Mouse (Mus musculus) hindlimb bud, embryonic 11.5 days (tissue): ENCODE results near the gene Nceh1.

Source experiments
- DNase-seq: peaks from one replicate; pipeline ENCODE4 v3.0.0-alpha.2; 2012; ENCODE audit warnings: low read depth, low spot score; ENCODE audit errors: extremely low spot score

The Nceh1 gene

DNA sequence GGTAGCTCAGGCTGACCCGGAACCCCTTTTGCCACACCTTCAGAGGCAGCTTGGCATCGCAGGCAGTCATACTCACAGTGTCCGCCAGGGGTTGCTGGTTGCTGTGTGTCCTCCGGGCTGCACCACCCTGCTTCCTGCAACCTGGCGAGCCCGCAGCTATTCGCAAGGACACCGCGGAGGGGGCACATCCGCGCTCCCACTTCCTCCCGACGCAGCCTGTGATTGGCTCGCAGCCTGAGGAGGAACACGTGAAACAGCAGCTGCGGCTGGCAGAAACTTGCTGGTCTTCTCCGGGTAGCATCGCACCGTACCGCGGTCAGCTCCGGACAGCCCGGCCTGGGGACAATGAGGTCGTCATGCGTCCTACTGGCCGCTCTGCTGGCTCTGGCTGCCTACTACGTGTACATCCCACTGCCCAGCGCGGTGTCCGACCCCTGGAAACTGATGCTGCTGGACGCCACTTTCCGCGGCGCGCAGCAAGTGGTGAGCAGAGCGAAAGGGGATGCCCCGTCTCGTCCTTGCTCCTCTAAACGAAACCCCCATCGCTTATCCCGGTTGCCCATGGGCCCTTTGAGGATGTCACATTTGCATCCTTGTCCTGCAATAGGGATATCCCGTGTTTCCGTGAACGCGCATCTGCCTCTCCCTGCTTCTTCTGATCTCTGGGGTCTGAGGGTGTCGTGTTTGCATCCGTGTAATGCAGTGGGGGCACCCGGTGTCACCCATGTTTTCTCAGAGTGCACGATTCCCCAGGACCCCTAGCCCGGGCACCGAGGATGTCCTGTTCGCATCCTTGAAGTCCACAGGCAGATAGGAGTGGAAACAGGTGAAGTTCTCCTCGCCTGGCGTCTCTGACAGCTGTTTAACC lies at the start of gene Nceh1:
Gene Nceh1 (plus strand): TSS at position 233 of the 868 bp plus-strand sequence.
- DNase-seq, result peak; percentile 77

DNA sequence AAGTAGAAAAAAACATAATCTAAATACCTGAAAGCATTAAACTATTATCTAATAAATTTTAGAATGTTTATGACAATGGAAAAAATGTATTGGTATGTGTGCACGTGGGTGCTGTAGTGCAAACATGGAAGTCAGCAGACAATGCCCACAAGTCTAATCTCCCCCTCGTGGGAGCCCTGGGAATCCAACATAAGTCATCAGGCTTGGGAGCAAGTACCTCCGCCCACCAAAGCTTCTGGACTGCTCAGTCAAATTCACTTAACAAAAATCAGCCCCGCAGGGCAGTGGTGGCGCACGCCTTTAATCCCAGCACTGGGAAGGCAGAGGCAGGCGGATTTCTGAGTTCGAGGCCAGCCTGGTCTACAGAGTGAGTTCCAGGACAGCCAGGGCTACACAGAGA lies 42.7 kb upstream of the Nceh1 start:
- DNase-seq, result no peak

DNA sequence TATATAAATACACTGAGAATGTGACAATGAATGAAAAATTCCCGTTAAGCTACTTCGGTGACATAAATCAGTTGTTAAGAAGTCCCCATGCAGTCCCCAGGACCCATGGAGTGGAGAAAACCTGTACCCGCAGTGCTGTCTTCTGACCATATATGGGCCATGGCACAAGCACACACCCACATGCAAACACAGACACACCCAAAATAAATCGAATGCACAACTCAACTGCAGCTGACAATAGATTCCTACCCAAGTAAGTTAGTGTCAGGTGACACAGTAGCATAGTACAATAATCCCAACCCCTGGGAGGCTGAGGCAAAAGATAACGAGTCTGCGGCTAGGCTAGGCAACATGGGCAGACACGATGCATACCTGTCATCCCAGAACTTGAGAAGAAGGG lies 39.2 kb upstream of the Nceh1 start:
- no peak for DNase-seq

DNA sequence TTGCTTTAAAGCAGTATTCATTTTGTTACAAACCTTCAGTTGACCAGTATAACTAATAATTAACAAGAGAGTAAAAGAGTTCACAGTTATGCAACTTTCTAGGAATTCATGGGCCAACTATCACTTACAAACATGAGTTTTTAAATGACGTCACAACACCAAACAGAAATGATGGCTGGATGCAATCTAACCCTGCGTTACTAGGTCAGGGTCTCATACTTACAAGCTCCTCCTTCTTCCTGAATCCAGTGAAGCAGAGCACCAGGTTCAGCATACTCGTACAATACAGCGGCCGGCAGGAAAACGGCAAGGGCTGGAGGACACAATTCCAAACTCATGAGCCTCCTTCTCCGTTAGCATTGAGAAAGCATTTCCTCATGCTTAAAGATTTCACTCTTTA lies 37.0 kb upstream of the Nceh1 start:
- no peak for DNase-seq

DNA sequence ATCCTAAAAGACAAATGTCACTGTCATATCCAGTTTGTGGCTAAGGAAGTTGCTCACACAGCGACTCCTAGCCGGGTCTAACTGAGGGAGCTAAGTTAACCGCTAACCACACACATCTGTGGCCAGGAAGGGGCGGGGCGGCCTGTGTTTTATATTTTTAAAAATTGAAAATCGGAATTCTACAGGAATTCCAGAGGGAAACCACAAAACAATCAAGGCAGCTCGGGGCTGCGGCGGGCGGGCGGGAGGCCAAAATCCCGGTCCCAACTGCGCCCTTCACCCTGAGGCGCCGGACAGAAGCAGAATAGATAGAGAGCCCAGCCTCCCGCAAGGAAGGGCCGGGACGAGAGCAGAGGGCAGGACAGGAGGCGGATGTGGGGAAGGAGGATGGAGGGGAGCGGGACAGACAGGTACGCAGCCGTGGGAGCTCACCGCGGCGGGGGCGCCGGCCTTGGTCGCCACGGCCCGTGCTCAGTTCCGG lies 29.5 kb upstream of the Nceh1 start:
- no peak for DNase-seq

DNA sequence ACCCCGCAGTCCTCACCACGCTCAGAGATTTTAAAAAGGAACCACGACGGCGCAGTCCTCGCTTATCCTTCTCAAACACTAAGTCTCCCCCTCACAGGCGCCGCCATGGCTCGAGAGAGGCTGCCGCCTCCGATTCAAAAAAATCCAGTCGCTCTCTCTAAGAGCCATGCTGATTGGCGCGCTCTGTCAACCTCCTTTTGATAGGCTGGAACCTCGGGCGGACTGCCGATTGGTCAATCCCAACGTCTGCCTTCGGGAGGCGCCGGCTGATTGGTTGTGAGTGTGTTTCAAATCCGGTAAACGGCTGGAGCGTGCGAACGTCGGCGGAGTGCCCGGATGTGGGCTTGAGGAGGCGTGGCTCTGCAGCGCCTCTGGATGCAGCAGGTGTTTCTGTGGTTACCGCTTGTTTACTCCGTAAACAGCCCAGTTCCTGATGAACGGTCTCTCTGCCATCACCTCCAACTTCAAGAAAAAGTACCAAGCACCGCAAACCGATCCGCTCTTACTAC lies 29.0 kb upstream of the Nceh1 start, which contains the start of gene Ect2:
Gene Ect2 (minus strand): TSS at position 178 of the 509 bp plus-strand sequence.
- peak; percentile 98 for DNase-seq

DNA sequence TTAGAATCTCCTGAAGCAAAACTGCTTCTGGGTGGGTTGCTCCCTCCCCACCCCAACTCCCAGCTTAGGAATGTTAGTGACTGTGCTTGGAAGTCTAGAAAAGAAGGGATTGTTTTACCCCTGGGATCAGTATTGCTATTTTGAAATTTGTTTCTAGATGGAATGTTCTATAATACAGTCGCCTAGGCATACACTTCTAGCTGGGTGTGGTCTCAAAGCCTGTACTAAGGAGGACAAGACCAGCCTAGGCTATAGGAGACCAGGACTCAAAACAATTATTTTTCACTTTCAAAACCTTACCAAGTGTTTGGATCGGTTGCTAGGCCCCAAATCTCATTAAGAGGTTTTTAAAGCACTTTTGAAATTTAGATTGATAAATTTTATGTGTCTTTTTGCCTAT lies 28.5 kb upstream of the Nceh1 start:
- DNase-seq, result no peak

DNA sequence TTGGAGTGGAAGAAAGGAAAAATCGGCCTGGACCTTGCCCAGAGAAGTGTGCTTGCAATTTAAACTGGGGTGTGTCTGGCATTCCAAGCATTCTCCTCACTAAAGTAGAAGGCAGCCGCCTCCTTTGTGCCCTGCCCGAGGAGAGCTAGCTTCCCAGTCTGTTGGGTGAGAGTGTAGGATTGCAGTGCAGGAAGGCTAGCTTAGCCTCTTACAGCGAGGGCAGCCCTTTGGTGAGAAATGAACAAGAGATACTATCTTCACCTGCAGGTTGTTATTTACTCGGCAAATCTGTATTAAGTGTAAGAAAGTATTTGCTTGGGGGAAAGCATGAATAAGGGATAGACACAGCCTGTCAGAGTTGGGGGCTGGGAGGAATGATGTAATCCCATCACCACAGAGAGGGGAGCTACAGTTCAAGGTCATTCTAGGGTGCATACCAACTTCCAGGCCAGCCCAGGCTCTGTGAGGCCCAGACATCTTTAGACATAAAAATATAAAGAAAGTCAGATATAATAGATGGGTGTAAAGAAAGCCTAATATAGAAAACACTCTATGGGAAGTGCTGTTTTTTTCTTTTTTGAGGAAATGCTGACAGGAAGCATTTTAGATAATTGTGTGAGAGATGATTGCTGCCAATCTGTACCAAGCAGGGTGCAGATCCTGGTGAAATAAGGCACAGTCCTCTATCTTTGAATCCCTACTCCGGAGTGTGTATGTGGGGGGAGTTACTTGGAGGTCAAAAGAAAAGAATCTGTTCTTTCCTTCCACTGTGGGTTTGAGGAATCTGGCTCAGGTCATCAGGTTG lies 27.5 kb upstream of the Nceh1 start:
- DNase-seq, result no peak

DNA sequence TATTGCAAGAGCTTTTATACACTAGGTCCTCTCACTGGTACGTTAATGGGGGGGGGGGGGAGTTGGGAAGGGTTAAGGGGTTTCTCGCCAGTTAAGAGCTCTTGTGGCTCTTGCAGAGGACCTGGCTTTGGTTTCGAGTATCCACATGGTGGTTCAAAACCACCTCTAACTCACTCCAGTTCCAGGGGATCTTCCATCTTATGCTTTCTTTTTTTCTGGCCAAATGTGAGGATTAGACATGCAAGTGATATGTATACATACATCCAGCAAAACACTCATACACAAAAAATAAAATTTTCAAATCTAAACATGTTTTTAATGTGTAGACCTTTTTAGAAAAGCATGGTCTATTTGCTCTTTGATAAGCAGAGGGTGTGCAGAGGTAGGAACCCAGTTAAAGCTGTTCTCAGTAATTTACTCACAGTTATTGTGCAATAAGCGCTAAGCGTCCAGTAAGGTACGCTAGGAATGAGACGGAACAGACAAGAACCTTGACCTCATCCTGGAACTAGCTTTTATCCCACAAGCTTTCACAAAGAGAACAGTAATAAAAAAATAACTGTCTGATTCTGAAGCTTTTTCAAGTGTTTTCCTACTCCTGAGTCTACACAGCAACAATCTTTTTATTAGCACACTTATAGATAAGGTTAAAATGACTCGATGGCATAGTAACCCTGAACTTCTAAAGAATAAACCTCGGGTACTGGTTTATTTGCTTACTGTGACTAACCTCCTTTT lies 26.7 kb upstream of the Nceh1 start:
- DNase-seq, result no peak

DNA sequence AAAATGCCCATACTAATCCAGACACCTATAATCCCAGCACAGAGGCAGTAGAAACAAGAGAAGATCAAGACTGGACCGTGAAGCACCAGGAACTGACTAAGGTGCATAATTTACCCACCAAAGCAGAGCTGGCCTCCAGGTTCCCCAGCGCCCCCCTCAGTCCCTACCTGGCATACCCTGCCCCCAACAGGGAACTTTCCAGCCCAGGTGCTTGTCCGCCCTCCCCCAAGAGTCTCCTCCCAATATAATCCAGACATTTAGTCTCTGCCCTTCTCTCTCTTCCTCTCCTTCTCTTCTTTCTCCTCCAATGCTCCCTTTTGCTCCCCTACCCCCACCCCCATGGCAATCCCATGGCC lies 26.2 kb upstream of the Nceh1 start:
- DNase-seq, result no peak

DNA sequence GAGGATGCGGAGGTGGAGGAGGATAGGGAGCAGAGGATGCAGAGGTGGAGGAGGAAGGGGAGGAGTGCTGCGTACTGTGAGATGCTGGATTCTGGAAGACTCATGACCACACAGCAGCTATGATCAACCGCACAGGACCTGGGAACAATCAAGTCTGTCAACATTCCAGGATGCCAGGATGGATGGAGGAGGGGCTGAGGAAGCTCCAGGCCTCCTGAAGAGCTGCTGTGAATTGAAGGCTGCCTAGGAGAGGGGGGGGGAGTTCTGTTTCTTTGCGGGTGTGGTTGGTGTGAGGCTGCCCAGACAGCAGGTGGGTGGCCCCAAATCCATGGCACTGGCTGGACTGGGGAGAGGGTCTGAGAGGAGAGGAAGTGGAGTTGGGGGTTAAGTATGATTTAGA lies 23.9 kb upstream of the Nceh1 start:
- no peak for DNase-seq

DNA sequence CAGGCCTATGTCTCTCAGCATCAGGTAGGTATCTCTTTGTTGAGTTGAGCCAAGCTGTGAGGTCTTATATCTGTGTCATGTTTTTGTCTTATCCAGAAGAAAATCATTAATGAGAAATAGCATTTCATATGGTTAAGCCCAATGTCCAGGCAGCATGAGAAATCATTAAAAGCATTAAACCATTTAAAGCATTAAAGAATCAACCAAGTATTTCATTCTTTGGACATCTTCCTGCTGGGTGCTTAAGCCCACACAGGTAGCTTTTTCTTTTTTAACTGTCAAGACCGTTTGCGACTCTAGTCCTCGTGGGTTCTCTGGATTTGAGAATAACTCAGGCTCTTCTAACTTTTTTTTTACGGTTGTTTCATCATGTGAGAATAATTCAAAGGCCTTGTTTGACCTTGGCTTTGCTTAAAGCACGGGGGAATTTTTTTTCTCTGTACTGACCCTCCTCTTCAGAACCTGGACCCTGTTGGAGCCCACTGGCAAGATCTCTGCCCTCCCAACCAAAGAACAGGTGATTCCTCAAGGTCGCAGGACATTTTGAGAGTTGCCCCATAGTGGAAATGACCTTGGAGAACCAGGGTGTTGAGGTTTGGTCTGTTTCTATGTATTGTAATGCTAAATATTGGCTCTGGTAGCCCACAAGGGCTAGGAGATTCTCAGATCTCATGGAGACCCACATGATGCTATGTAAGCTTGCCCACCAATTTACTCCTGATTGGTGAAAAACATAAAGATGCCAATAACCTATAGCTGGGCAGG lies 20.9 kb upstream of the Nceh1 start:
- no peak for DNase-seq

DNA sequence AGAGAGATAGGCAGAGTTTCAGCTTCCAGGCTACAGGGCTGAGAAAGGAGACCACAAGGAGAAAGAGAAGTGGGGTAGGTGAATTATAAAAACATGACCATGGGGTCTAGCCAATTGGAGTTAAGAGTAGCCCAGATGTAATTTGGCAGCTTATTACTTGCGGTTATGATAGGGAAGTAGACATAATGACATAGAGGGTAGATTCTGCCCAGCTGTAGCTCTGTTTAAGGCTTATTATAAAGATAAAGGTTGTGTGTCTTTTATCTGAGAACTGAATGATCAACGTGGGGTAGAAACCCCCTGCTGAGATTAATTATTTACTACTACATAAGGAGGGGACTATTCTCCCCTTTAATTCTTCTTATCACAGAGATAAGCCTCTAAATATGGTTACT lies 20.4 kb upstream of the Nceh1 start:
- no peak for DNase-seq

DNA sequence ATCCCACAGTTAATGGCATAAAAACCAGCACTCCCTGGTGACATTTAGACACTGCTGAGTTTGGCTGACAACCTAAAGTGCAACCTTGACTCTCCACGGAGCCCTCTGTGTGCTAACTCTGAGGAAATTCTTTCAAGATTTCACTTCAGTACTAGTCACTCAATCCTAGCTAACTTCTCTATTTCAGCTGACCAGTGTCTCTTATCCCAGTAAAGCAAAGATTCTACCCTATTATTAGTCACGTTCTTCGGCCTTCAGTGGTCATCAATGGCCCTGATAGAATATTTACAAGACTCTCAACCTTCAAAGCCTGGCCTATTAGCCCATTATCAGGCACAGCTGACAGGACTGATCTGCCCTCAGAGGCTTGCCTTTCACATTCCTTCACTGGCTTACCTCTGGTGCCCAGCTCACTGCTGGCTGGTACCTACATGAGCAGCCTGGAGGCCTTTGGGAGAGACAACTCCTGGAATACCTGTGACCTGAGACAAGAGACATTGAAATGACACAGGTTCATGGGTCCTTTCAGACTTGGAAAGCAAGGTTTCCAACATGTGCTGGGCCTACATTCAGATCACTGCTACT lies 17.2 kb upstream of the Nceh1 start:
- DNase-seq, result no peak

DNA sequence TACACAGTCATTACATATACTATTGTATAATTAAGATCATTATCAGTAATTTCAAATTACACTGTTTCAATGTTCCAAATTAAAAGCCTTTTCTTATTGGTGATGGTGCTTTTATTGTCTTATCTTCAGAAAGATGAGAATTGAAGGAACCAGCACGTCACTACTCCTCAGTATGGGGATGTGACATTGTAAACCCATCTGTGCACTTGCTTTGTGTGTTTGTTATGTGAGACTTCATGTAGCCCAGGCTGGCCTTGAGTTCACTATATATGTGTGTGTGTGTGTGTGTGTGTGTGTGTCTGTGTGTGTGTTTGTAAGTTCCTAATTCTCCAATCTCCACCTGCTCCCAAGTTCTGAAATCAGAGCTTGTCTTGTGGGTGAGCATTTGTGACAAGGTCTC lies 12.5 kb upstream of the Nceh1 start:
- no peak for DNase-seq

DNA sequence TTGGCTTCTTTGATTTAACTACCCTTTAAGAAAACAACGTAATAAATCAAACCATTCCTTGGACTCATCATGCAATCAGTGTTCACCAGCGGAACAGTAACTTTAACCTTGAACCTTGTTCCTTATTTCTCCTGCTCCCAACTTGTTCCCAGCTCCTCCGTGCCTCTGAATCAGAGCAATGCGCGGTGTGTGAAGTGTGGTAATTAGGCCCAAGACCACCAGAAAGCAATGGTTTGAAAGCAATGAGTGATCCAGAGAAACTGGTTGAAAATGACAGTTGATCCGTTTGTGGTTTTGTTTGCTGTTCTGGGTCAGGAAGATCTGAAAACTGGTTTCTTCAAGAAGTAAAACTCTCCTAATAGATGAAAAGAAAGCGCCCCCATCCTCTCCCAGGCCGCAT lies 3.1 kb upstream of the Nceh1 start:
- no peak for DNase-seq

DNA sequence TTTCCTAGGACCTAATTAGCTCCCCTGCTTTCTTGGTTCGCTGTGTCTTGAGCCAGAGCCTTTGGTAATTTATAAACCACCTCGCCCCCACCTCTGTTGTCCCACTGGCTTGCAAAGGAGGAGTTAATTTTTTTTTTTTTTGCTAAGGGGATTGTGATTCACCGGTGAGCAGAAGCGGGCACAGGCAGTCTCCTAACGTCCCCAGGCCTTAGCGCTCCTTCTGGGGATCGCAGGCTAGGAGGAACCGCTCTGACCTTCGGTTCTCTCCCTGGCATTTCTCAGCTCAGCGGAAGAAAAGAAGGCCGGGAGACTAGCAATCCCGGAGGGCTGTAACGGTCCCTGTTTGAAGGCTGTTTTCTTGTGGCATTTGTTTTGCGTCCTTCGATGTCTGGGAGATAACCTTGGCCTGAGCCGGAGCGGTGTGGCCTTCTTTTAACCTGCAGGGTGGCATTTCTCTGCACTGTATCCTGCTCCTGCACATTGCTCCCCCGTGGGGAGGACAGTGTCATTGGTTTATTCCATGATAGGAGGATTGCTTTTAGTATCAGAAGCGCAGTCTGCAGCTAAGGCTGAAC lies 923 bp downstream of the Nceh1 start:
- no peak for DNase-seq

DNA sequence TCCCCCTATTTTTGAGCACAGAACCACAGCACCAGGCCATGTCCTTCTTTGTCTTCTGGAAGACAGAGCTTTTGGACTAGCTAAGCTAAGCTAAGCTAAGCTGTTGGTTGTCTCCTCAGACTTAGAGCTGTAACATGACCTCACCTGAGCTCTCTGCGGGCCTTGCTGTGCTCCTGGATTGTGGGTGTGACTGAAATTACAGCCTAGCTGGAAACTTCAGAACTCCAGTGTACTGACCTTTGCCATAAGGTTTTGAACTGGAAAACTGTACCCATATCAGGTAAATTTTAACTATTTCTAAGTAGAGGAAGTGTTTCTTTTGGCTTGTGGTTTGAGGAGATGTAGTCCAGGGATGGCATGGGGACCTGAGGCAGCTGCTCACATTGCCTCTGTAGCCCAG lies 5.6 kb downstream of the Nceh1 start:
- no peak for DNase-seq

DNA sequence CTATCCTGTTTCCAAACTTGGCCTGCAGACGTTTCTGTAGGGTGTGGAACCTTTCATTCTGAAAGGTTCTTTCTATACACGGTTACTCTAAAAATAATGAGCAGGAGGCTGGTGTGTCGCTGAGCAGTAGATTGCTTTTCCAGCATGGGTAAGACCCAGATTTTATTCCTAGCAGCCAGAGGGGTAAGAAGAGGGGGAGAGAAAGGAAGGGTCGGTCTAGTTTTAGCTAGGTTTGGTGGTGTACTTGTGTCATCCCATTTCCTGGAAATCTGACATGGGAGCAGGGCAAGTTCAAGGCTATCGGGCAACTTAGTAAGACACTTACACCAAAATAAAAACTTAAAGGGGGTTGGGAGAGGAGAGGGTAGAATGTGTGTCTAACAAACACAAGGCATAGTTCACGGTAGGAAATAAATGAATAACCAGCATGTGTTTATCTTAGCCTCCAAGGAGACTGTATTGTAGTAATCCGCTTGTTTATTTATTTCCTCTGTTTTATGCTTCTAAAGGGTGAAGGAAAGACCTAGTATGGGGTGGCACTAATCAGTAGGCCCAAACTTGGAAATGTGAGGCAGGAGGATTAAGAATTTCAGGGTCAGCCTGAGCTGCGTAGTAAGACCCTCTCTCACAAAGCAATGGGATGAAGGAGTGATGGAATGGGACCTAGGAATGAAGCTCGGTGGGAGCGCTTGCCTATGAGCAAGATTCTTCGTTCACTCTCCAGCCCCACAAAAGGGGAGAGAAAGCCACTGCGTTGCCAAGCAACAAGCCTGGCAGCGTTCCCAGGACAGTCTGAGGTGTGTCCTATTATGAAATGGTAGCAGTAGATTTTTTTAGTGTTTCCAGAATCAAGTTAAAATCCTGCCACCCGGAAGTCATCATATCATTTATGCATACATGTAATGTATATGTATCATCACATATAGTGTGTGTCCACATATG lies 6.8 kb downstream of the Nceh1 start:
- DNase-seq, result no peak
